In genomic region chr10:46663041-46663440, GRCm38 (mm10) we compare ENCODE assay signal across 22 mouse cellular contexts.
A peak's percentile ranks its signal among the peaks of the same experiment; 100 is the strongest.
DNase-seq lines count a peak whose midpoint lies in the region; ATAC-seq lines count a peak whose summit lies in the region.
"Had no signal": no experiment of that assay in that cellular context is flagged by ENCODE, and none has a peak within 500 bp of the region (broad histone marks: within the 10 kb centered on the region; RNA-seq: fewer than 3 reads in every experiment).

No protein-coding gene starts in this region.

- intact Hi-C loops in left cerebral cortex, postnatal 10 days (cut with DNase I): no loop called here

- peak; percentile 96 for ATAC-seq in frontal cortex, adult (ENCODE audit: low TSS enrichment)
- ATAC-seq: activated CD4-positive, CD25-positive, alpha-beta regulatory T cell, adult 4 months; CD4-positive, CD25-positive, alpha-beta regulatory T cell, adult 4 months; forebrain, embryonic 14.5 days; forebrain, embryonic 16.5 days; Patski had no signal

- DNase-seq in frontal cortex, postnatal 14 days (ENCODE audit: low spot score in 2 of 2): no peak
- DNase-seq in left cerebral cortex, adult 11 months (ENCODE audit: low spot score): peak; percentile 1
- no peak for DNase-seq in left cerebral cortex, postnatal 10 days (ENCODE audit: extremely low spot score in 1 of 2, low spot score in 2 of 2)
- DNase-seq in brain, adult 2 months (ENCODE audit: low read depth, low spot score): peak; percentile 63
- no peak for DNase-seq in testis, postnatal 14 days (ENCODE audit: low spot score)
- DNase-seq: adrenal gland, adult 8-10 months; adrenal gland, postnatal 14 days; adrenal gland, postnatal 36 days; B cell, adult 2 months; cerebellum, adult 11 months; cerebellum, adult 18-20 months; cerebellum, adult 8-10 months; cerebellum, adult 9-11 months; cerebellum, postnatal 14 days; cerebellum, postnatal 36 days; embryo, embryonic 11 days had no signal

Comparison
In these comparisons a context has a peak if more than half of its experiments do, and no peak if none do; other contexts are left out.
1. DNase-seq: peak in left cerebral cortex, adult 11 months (single experiment) and brain, adult 2 months (single experiment); none in frontal cortex, postnatal 14 days (0 of 2), left cerebral cortex, postnatal 10 days (0 of 2) and testis, postnatal 14 days (single experiment).